Mouse (Mus musculus): ENCODE results near the gene Gm4922. TPM values are rescaled to one million over a fixed set of nuclear protein-coding genes. Genes with fewer than 3 reads are reported as not detected.

Gm4922 gene
- polyA plus RNA-seq, 1 experiment from 2014 or later, result not detected

- H3K4me3 ChIP-seq (ENCODE audit: low read depth, low read length), result no peak overlapping the region
- 73% methylated on average over 4 of the region's 4 CpGs for WGBS
- no peaks in the 10 kb centered on the region for H3K4me1 ChIP-seq (ENCODE audit: control insufficient read depth, insufficient read depth, low read length)
- no peaks in the 10 kb centered on the region for H3K9me3 ChIP-seq (replicated peaks; ENCODE audit: control insufficient read depth, low read length)
- DNase-seq (ENCODE audit: low spot score), result no peak
- no peak overlapping the region for H3K9ac ChIP-seq (replicated peaks; ENCODE audit: low read length)
- no peak for ATAC-seq (replicated peaks; ENCODE audit: insufficient number of reproducible peaks, low FRiP score, low TSS enrichment, low read depth)
- H3K27me3 ChIP-seq (ENCODE audit: control insufficient read depth, insufficient read depth, low read length), result no peaks in the 10 kb centered on the region
- no peak overlapping the region for H3K27ac ChIP-seq (replicated peaks; ENCODE audit: low read depth, low read length)
- no peaks in the 10 kb centered on the region for H3K36me3 ChIP-seq (replicated peaks; ENCODE audit: control insufficient read depth, insufficient read depth, low read depth, low read length)
- no peak overlapping the region for H3K4me2 ChIP-seq (ENCODE audit: low read depth, low read length)
Observed at GRCm38 (mm10) chr10:18750057-18750456, 36.5 kb downstream of the Gm4922 start.

GRCm38 (mm10) chr10:18743286-18744142, 43.1 kb downstream of the Gm4922 start, which contains the start of gene Arfgef3:
Arfgef3 (minus strand) TSS chr10:18743949.
- no peak within 1 kb of the TSS for H3K27ac ChIP-seq (replicated peaks; ENCODE audit: low read depth, low read length)
- H3K27me3 ChIP-seq (ENCODE audit: control insufficient read depth, insufficient read depth, low read length), result no peaks in the 10 kb centered on the region
- peak within 1 kb of the TSS; percentile 48 for H3K9ac ChIP-seq (replicated peaks; ENCODE audit: low read length)
- peak within 1 kb of the TSS; percentile 41 for H3K4me3 ChIP-seq (ENCODE audit: low read depth, low read length)
- DNase-seq (ENCODE audit: low spot score) (peak; percentile 39), ATAC-seq (replicated peaks; ENCODE audit: insufficient number of reproducible peaks, low FRiP score, low TSS enrichment, low read depth) (peak; percentile 62)
- no peaks in the 10 kb centered on the region for H3K36me3 ChIP-seq (replicated peaks; ENCODE audit: control insufficient read depth, insufficient read depth, low read depth, low read length)
- no peaks in the 10 kb centered on the region; the same call in 1 of the 2 replicates for H3K4me1 ChIP-seq (ENCODE audit: control insufficient read depth, insufficient read depth, low read length)
- 1% methylated on average over 50 of the region's 50 CpGs for WGBS
- peak within 1 kb of the TSS; percentile 88 for H3K4me2 ChIP-seq (ENCODE audit: low read depth, low read length)
- no peaks in the 10 kb centered on the region for H3K9me3 ChIP-seq (replicated peaks; ENCODE audit: control insufficient read depth, low read length)

- no peak overlapping the region for H3K9ac ChIP-seq (replicated peaks; ENCODE audit: low read length)
- DNase-seq (ENCODE audit: low spot score) (no peak), ATAC-seq (replicated peaks; ENCODE audit: insufficient number of reproducible peaks, low FRiP score, low TSS enrichment, low read depth) (no peak)
- no peaks in the 10 kb centered on the region for H3K9me3 ChIP-seq (replicated peaks; ENCODE audit: control insufficient read depth, low read length)
- no peak overlapping the region for H3K4me3 ChIP-seq (ENCODE audit: low read depth, low read length)
- H3K36me3 ChIP-seq (replicated peaks; ENCODE audit: control insufficient read depth, insufficient read depth, low read depth, low read length), result no peaks in the 10 kb centered on the region
- no peak overlapping the region for H3K4me2 ChIP-seq (ENCODE audit: low read depth, low read length)
- WGBS, result 67% methylated on average over 6 of the region's 6 CpGs
- H3K27ac ChIP-seq (replicated peaks; ENCODE audit: low read depth, low read length), result no peak overlapping the region
- no peaks in the 10 kb centered on the region for H3K27me3 ChIP-seq (ENCODE audit: control insufficient read depth, insufficient read depth, low read length)
- H3K4me1 ChIP-seq (ENCODE audit: control insufficient read depth, insufficient read depth, low read length), result no peaks in the 10 kb centered on the region; the same call in 1 of the 2 replicates
Observed at GRCm38 (mm10) chr10:18742086-18742485, 44.5 kb downstream of the Gm4922 start.

- no peaks in the 10 kb centered on the region for H3K9me3 ChIP-seq (replicated peaks; ENCODE audit: control insufficient read depth, low read length)
- H3K4me2 ChIP-seq (ENCODE audit: low read depth, low read length), result no peak overlapping the region
- H3K4me1 ChIP-seq (ENCODE audit: control insufficient read depth, insufficient read depth, low read length), result no peaks in the 10 kb centered on the region; the same call in 1 of the 2 replicates
- H3K27ac ChIP-seq (replicated peaks; ENCODE audit: low read depth, low read length), result no peak overlapping the region
- no peak overlapping the region for H3K9ac ChIP-seq (replicated peaks; ENCODE audit: low read length)
- no peak for DNase-seq (ENCODE audit: low spot score)
- 86% methylated on average over 8 of the region's 8 CpGs for WGBS
- no peak overlapping the region for H3K4me3 ChIP-seq (ENCODE audit: low read depth, low read length)
- H3K27me3 ChIP-seq (ENCODE audit: control insufficient read depth, insufficient read depth, low read length), result no peaks in the 10 kb centered on the region
- H3K36me3 ChIP-seq (replicated peaks; ENCODE audit: control insufficient read depth, insufficient read depth, low read depth, low read length), result no peaks in the 10 kb centered on the region
- ATAC-seq (replicated peaks; ENCODE audit: insufficient number of reproducible peaks, low FRiP score, low TSS enrichment, low read depth), result no peak
Observed at GRCm38 (mm10) chr10:18741024-18741423, 45.6 kb downstream of the Gm4922 start.

Other genes starting within 250 kb of the Gm4922 start
- gene Hebp2, start 240.7 kb downstream of the Gm4922 start, polyA plus RNA-seq (2014; fragmentation: Nextera tagmentation; extraction: Ambion mirVana), result 17.5 and 18.2 TPM in 2 replicates
- gene Arfgef3, start 42.8 kb downstream of the Gm4922 start, polyA plus RNA-seq (2014; fragmentation: Nextera tagmentation; extraction: Ambion mirVana), result 0.21 and 0.57 TPM in 2 replicates
- gene Perp, start 58.2 kb upstream of the Gm4922 start, polyA plus RNA-seq (2014; fragmentation: Nextera tagmentation; extraction: Ambion mirVana), result 41.9 and 42.6 TPM in 2 replicates
- 2.2 and 2.3 TPM in 2 replicates for gene Tnfaip3, start 228.9 kb upstream of the Gm4922 start, polyA plus RNA-seq (2014; fragmentation: Nextera tagmentation; extraction: Ambion mirVana)